Mouse (Mus musculus) heart, postnatal 14 days (tissue): ENCODE results near the gene Amhr2. TPM values are rescaled to one million over a fixed set of nuclear protein-coding genes. Genes with fewer than 3 reads are reported as not detected.

Experiments
- DNase-seq, 2 experiments: peaks; one replicate each; pipeline ENCODE4 v3.0.0; 2021 to 2022
- intact Hi-C: fragments of 180-260 bp; cut with DNase I; formaldehyde crosslinking; loops from one replicate; pipeline ENCODE4 v1.15.1; 2025
- long read RNA-seq, 2 experiments: library from polyadenylated mRNA; stranded (forward); transcript quantifications; one replicate each; pipeline ENCODE4 v2.0.0; 2021
- total RNA-seq, 2 experiments: library from RNA; stranded (reverse); gene quantifications; 2 replicates each; pipeline ENCODE4 v1.2.3; 2021

Amhr2 gene
- 1 to 10 TPM in 1 of 2 experiments, under 1 TPM in 1; 0.66 to 1.0 TPM for total RNA-seq
- long read RNA-seq, experiment 1, partial matches to known transcripts = 1 of 1 reads
- long read RNA-seq, experiment 1, other reads (novel, unspliced or antisense) = 0 of 1 reads
- long read RNA-seq, experiment 2, partial matches to known transcripts = 0 of 2 reads
- long read RNA-seq, experiment 2, other reads (novel, unspliced or antisense) = 1 of 2 reads

DNA sequence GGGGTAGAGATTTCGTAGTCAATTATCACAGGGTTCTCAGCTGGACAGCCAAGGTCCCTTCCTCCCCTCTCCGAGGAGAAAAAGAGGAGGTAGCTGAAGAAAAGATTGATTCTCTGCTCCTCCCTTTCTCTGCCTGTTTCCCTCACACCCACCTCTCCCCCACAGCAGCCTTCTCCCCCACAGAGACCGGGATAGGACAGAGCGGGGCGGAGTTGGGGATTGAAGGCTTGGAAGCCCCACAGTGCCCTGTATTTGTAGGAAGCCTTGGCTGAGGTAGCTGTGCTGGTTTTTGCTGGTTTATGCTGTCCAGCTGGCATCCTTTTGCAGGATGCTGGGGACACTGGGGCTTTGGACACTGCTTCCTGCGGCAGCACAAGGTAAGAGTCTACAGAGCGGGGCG lies at the start of gene Amhr2:
Gene Amhr2, plus strand, starts transcription at position 222 of the 400 bp plus-strand sequence.
- no peak for DNase-seq
- intact Hi-C loops = no loop called here

DNA sequence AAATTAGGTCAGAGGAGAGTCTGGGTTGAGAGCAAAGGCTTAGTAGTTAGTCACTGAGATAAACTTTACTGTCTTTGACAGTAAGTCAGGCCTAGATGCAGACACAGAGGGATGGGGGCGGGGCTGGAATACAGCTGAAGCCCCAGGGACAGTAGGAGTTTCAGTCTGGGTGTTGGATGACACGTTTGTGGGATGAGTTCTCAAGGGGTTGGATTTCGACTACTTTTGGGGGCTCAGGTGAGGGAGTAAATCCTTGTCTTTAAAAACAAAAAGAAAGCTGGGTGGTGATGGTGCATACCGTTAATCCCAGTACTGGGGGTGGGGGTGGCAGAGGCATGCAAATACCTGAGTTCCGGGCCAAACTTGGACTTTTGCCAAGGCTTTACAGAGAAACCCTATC lies 46.5 kb upstream of the Amhr2 start:
- intact Hi-C loops = no loop called here
- DNase-seq = no peak

DNA sequence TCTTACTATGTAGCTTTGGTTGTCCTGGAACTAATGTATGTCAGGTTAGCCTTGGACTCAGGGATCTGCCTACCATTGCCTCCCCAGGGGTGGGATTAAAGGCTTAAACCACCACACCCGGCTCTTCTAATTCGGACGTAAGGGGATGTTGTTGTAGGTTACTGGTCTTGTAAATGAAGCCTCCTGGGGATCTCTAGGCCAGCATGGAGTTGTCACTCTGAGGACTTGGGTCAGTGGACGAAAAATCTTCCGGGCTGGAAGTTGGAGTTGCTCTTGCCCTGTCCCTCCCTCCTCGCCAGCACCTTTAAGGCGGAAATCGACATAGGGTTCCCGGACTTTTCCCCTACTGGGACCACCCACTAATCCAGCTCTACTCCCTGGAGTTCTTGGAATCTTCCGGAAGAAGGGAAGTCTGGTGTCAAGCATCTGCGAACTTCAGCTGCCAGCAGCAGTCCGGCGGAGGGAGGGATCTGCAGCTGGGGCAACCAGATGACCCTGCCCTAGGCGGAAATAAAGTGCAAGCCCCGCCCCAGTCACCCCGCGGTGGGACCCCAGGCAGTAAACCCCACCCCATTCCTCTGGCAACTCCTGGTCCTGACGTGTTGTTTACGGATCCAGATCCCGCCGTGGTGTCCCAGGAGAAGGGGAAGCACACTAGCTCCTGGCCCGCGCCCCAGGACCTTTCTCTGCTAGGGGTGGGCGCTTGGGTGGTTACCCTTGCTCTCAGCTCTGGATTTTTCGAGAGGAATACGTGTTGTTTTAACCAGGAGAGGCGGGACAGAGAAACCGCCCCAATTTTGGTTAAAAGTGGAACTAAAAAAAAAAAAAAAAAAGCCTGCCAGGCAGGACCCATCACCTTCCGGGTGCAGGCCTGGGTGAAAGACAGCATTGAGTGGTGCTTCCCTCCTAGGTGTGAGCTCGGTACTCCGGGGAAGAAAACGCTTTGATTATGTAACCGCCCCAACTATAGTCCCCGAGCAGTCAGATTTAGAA lies 45.6 kb upstream of the Amhr2 start:
- intact Hi-C loops = no loop called here
- DNase-seq = peak; percentile 92 to 93

DNA sequence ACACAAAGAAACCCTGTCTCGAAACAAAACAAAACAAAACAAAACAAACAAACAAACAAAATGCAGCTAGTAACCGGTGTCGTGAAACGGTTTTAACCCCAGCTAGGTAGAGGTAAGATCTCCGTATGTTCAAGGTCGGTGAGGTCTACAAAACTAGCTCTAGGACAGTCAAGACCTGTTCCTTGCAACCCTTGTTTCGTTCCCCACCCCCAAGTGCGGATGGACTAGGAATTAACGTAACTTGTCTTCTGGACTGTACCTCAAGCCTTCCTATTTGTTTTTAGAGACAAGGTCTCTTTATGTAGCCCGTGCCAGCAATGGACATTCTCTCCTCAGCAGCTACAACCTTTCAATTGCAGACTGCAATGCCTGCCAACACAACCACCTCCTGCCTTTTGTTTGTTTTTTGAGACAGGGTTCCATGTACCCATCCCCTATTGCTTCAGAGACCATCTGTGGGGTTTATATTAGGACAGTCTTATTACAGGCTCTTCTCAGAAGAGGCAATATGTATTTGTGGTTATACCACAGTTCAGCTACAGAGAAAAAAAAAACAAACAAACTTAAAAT lies 44.6 kb upstream of the Amhr2 start:
- no peak for DNase-seq
- intact Hi-C loops = no loop called here

DNA sequence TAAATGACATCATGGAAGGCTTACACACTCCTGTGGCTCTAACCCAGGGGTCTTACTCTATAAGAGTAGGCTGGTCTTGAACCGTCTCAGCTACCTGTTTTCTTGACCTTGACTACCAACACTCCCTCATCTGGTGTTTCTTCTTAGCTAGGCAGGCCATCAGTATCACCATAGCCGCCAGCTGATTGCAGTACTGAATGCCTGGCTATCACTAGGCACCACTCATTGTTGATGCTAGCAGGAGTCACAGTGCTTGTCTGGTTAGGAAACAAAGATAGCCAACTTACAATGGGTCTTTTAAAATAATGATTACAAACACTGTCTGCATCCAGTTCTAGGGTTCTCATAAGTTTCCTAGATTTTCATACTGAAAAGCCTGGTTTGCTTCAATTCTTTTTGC lies 43.9 kb upstream of the Amhr2 start:
- DNase-seq = no peak
- intact Hi-C loops = no loop called here

DNA sequence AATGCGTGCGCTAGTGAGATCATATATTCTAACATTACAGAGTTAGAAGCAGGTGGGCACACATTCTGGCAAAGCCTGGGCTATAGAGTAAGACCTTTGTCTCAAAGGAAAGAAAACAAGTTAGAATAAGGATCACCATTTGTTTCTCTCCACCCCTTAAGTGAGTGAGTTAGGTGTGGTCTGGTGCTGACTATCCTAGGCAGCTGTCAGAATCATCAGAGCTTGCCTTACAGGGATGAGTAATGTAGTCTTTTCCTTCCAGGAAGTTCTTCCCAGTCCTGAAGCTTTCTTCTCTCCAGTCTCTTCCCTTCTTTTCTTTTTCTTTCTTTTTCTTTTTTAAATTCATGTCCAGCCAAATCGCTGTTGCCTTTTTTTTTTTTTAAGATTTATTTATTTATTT lies 43.0 kb upstream of the Amhr2 start:
- no peak for DNase-seq
- intact Hi-C loops = no loop called here

DNA sequence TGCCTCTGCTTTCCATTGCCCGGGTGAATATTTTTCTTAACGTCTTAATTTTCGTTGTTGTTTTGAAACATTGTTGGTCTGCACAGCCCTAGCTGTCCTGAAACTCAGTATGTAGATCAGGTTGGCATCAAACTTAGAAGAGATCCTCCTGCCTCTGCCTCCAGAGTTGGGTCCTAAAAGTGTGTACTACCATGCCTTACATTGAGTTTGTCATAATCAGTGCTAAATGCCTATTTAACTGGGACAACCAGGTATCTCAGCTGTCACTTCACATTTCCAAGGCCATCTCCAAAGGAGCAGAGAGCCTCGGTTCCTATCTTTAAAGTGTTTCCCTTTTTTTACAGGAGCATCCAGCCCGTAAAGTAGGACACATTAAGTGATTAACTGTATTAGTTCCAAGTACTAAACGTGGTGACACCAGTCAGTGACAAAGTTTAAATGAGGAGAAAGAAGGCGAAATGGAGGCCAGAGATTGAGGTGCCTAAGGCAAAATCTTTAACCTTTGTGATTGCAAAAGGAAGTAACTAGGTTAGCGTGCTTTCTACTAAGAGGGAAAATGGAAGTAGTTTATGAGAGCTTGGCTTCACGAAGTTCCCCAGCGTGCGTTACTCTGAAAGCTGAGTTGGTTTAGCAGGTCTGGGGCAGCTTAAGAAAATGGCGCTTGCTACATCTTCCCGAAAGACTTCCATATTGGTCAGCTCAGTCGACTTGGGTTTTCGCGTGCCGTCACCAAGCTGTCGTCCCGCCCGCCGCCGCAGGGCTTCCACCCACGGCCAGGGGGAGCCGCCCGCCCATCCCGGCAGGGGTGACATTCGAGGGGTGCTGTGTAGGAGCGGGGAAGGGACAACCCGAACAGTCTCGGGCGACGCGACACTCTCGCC lies 40.3 kb upstream of the Amhr2 start:
- intact Hi-C loops = no loop called here
- no peak for DNase-seq

DNA sequence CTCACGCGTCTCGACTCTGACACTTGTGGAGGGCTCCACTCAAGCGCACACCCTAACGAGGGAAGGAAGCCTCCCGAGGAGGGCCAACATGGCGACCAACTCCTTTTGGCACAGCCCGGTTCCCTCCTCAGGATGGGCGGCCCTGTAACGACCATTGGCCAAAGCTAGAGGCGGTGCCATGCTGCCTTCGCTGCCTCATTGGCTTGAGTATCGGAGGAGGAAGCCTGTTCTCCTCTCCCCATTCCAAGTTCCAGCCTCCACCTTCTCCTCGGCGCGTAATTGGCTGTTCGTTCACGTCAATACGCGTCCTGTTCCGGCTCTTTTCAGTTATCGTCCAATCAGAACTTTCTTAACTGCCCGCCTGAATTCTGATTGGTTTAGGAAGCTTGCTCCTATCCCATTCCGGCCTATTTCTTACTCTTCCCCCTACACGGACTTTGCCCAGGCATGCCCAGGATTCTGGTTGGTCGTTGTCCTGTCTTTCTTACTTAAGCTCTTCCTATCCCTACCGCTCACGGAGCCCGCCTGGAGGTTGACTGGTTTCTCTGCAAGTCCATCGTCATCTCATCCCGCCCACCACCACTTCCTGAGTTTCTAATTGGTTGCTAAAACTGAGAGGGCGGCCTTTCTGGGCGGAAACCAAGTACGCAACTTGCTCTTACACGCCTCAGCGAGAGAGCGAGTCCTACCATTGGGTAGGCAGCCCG lies 39.5 kb upstream of the Amhr2 start, which contains the start of gene Sp1:
Gene Sp1, plus strand, starts transcription at position 655 of the 707 bp plus-strand sequence.
- DNase-seq = peak; percentile 94 to 97
- intact Hi-C loops = no loop called here

DNA sequence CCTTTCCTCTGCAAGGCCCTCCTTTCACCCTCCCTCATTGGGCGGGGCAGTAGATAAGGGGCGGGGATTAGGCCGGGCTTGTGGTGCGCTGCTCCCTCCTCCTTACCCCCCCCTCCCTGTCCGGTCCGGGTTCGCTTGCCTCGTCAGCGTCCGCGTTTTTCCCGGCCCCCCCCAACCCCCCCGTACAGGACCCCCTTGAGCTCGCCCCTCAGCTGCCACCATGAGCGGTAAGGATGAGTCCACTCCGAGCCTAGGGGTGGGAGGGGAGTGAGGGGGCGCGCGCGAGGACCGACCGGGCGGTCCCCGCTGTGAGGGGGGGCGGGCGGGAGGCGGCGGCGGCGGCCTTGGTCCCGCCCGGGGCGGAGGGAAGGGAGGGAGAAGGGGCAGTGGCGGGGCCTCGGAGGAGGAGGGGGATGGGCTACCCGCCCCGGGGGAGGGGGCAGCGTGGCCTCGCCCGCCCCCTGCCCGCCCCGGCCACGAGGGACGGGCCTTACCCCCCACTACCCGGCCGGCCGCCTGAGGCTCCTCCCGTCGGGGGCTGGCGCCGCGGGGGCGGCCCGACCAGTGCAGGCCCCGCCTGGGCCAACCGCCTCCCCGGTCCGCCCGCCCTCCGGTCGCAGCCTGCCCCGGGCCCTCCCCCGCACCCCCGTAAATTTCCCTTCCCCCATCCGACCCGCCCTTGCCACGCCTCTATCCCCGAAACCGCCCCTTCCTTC lies 38.8 kb upstream of the Amhr2 start:
- peak; percentile 88 to 92 for DNase-seq
- intact Hi-C loops = no loop called here

DNA sequence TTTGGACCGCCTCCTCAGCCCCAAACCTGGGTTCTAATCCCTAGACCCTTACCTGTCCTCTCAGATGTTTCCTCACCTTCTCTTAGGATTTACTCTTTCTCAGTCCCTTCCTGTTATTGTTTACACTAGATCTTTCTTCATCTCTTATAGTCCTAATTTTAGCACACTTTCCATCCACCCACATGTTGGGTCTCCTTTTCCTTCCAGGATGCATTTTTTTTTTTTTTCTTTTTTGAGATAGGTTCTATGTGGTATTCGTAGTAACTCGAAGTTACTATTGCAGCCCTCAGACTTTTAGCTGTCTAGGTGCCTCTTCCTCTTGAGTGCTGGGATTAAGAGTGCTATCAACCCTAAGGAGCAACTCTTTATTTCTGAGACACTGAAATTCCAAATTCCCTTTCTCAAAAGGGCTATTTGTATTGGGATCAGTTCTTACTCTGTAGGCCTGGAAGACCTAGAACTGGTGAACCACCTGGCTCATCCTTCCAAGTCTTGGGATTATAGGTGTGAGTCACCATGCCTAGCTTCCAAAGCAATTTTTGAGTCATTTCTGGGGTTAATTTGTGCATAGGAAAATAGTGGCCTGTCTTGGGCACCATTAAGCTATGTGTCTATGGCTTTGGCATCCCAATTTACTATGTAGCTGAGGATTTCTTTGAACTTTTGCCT lies 38.1 kb upstream of the Amhr2 start:
- intact Hi-C loops = no loop called here
- DNase-seq = no peak

DNA sequence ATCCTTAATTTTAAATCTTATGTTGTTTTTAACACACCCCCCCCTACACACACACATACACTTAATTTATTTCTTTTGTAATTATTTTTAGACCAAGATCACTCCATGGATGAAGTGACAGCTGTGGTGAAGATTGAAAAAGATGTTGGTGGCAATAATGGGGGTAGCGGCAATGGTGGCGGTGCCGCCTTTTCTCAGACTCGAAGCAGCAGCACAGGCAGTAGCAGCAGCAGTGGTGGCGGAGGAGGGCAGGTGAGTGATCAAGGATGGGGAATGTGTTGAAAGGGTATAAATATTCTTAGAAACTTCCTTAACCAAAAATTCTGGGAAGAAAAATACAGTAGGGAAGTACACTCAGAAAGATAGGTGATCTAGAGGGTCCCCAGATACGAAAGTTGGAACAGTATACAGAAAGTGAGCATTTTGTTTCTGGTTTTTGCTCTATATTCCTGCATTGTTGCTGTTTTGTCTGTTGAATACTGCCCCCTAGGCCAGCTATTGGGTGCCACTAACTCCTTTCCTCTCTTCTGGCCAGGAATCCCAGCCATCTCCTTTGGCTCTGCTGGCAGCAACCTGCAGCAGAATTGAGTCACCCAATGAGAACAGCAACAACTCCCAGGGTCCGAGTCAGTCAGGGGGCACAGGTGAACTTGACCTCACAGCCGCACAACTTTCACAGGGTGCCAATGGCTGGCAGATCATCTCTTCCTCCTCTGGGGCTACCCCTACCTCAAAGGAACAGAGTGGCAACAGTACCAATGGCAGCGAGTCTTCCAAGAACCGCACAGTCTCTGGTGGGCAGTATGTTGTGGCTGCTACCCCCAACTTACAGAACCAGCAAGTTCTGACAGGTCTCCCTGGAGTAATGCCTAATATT lies 37.2 kb upstream of the Amhr2 start:
- intact Hi-C loops = no loop called here
- DNase-seq = no peak

DNA sequence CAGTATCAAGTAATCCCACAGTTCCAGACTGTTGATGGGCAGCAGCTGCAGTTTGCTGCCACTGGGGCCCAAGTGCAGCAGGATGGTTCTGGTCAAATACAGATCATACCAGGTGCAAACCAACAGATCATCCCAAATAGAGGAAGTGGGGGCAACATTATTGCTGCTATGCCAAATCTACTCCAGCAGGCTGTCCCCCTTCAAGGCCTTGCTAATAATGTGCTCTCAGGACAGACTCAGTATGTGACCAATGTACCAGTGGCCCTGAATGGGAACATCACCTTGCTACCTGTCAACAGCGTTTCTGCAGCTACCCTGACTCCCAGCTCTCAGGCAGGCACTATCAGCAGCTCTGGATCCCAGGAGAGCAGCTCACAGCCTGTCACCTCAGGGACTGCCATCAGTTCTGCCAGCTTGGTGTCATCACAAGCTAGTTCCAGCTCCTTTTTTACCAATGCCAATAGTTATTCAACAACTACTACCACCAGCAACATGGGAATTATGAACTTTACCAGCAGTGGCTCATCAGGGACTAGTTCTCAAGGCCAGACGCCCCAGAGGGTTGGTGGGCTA lies 36.5 kb upstream of the Amhr2 start:
- DNase-seq = no peak
- intact Hi-C loops = no loop called here

DNA sequence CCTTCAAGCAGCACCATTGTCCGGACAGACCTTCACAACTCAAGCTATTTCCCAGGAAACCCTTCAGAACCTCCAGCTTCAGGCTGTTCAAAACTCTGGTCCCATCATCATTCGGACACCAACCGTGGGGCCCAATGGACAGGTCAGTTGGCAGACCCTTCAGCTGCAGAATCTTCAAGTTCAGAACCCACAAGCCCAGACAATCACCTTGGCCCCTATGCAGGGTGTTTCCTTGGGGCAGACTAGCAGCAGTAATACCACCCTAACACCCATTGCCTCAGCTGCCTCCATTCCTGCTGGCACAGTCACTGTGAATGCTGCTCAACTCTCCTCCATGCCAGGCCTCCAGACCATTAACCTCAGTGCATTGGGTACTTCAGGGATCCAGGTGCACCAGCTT lies 35.9 kb upstream of the Amhr2 start:
- intact Hi-C loops = no loop called here

DNA sequence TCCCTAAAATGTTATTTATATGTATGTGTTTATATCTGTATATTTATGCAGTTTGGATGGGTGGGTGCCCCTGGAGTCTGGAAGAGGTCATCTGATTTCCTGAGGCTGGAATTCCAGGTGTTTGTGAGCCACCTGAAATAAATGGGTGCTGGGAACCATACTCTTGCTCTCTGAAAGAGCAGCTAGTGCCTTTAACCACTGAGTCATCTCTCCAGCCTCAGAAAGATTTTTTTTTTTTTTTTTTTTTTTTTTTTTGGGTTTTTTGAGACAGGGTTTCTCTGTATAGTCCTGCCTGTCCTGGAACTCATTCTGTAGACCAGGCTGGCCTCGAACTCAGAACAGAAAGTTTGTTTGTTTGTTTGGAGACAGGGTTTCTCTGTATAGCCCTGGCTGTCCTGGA lies 34.1 kb upstream of the Amhr2 start:
- intact Hi-C loops = no loop called here

More for the DNA sequence above, 35.9 kb upstream of the Amhr2 start:
- no peak for DNase-seq

DNA sequence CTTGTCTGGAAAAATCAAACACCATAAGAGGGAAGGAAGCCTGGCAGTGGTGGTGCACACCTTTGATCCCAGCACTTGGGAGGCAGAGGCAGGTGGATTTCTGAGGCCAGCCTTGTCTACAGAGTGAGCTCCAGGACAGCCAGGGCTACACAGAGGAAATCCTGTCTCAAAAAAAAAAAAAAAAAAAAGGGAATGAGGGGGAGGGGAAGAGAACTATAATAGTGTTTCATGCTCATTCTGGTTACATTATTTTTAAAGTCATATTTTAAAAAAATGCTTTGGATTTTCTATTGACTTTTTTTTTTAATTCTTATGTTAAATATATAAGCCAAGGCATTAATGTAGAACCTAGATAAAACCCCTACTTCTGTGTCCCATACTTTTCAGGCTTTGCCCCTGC lies 31.5 kb upstream of the Amhr2 start:
- no peak for DNase-seq

More for the DNA sequence above, 34.1 kb upstream of the Amhr2 start:
- DNase-seq = no peak

DNA sequence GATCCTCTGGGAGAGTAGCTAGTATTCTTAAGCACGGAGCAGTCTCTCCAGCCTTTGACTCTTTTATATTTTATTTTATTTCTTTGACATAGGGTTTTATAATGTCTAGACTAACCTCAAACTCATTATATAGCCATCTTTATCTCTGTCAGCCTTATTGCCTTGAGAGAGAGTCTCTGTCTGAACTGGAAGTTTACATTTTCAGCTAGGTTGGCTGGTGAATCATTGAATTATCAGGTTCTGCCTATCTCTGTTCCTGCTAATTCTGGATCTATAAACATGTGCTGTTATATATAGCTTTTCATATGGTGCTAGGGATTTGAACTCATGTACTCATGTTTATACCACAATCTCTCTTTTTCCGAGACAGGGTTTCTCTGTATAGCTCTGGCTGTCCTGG lies 27.6 kb upstream of the Amhr2 start:
- no peak for DNase-seq

More for the DNA sequence above, 31.5 kb upstream of the Amhr2 start:
- intact Hi-C loops = no loop called here

DNA sequence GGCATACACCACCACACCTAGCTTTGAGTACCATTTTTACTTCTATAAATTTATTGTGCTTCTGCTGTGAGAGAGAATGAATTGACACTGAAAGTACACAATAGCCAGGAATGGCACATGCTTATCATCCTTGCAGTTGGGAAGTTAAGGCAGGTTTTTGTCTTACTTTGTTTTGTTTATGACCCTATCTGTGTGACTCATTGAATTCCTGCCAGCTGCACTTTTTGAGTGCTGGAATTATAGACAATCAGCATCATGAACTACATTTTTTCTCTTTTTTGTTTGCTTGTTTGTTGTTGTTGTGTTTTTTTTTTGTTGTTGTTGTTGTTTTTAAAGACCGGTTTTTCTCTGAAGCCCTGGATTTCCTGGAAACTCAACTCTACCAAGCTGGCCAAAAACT lies 24.2 kb upstream of the Amhr2 start:
- DNase-seq = no peak
- intact Hi-C loops = loop anchor here (5.0 kb wide), 1 partner anchor 79 kb away; no protein-coding TSS in a partner anchor

More for the DNA sequence above, 27.6 kb upstream of the Amhr2 start:
- intact Hi-C loops = no loop called here
